Mouse (Mus musculus) hindbrain, embryonic 11.5 days (tissue): ENCODE measurements around the gene Fxr1. TPM values are rescaled to one million over a fixed set of nuclear protein-coding genes. Genes with fewer than 3 reads are reported as not detected.
"Not testable (repeated sequence)": the region's sequence is repeated elsewhere in the genome, so short reads cannot be mapped to it uniquely, and the experiment has no call there.

ENCODE experiments used
- ATAC-seq: fragments of 200-750 bp; cut with Nextera tagmentation; 2 replicates; pipeline ENCODE4 v1.8.0; 2017; ENCODE audit warnings: mild to moderate bottlenecking, moderate TSS enrichment, moderate library complexity; ENCODE audit not compliant: low FRiP score
- DNase-seq: peaks from one replicate; pipeline ENCODE4 v3.0.0-alpha.2; 2015; ENCODE audit warnings: low spot score
- H3K27ac ChIP-seq: fragments of 300-500 bp; sonication (generic); 2 replicates; pipeline ENCODE4 v1.5.1; 2014; ENCODE audit warnings: mild to moderate bottlenecking, low read depth, low read length
- H3K27me3 ChIP-seq: fragments of 300-500 bp; sonication (generic); 2 replicates; pipeline ENCODE4 v1.6.1; 2014; ENCODE audit warnings: mild to moderate bottlenecking, low read length, moderate library complexity, mixed read lengths; ENCODE audit not compliant: control insufficient read depth, insufficient read depth
- H3K36me3 ChIP-seq: fragments of 300-500 bp; sonication (generic); 2 replicates; pipeline ENCODE4 v1.6.1; 2014; ENCODE audit warnings: mild to moderate bottlenecking, low read length, moderate library complexity, mixed read lengths; ENCODE audit not compliant: control insufficient read depth, insufficient read depth
- H3K4me1 ChIP-seq: fragments of 300-500 bp; sonication (generic); replicated peaks from 2 replicates; pipeline ENCODE4 v1.6.1; 2014; ENCODE audit warnings: low read length, mixed read lengths; ENCODE audit not compliant: control insufficient read depth, insufficient read depth
- H3K4me2 ChIP-seq: fragments of 300-500 bp; sonication (generic); replicated peaks from 2 replicates; pipeline ENCODE4 v1.6.1; 2014; ENCODE audit warnings: mild to moderate bottlenecking, low read depth, low read length
- H3K4me3 ChIP-seq: fragments of 300-500 bp; sonication (generic); 2 replicates; pipeline ENCODE4 v1.5.1; 2014; ENCODE audit warnings: low read depth, low read length
- H3K9ac ChIP-seq: fragments of 300-500 bp; sonication (generic); 2 replicates; pipeline ENCODE4 v1.6.1; 2014; ENCODE audit warnings: low read depth, low read length
- H3K9me3 ChIP-seq: fragments of 300-500 bp; sonication (generic); 2 replicates; pipeline ENCODE4 v1.6.1; 2016; ENCODE audit warnings: low read length; ENCODE audit not compliant: control insufficient read depth
- WGBS: fragments of 180-500 bp; shearing (Covaris S2); extraction: QIAGEN DNeasy Blood & Tissue Kit; methylation state at CpG from one replicate; pipeline ENCODE4 v1.1.7; 2014; 5-methylcytosine and 5-hydroxymethylcytosine counted together
- polyA plus RNA-seq: library from polyadenylated mRNA; unstranded; fragments of >200 nt; fragmentation: Nextera tagmentation; extraction: Ambion mirVana; gene quantifications from 2 replicates; pipeline ENCODE4 v1.2.1, GENCODE M21; 2014

Gene Fxr1
- polyA plus RNA-seq, result 74.0 and 76.8 TPM in 2 replicates

DNA sequence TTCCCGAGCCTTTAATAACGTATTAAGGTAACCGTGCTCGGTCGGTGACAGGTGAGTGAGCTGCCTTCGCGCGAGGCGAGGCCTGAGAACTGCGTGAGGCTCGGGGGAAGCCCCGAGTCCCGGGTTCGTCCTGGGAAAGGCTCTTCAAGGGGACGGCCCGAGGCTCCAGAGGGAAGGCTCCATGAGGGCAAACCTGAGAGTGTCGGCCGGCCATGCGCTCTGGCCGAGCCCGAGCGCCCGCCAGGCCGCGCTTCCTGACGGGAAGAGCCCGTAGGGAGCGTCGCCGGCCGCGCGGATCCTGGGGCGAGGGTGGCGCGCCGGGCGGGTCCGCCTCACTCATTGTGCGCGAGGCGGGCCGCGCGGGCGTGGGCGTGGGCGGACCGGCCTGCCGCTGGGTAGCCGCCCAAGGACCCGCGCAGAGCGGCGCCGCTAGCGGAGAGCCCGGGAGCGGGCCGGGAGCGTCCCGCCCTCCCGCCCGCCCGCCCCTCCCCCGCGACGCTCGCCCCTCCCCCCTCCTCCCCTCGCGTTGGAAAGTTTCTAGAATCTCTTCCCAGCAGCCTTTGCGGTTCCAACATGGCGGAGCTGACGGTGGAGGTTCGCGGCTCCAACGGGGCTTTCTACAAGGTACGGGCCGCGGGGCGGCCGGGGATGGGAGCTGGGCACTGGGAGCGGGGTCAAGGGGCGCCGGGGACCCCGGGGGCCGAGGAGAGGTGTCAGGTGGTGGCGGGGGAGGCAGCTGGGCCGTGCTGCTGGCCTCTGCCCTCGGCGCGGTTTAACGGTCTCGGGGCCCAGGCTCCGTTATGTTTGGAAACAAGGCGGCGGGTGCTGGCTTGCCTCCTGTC, at the start of gene Fxr1:
Gene Fxr1, plus strand, starts transcription at position 404 of the 842 bp plus-strand sequence.
- Histone ChIP-seq H3K36me3 (no peaks in the 10 kb centered on the region), H3K9me3 (no peaks in the 10 kb centered on the region), H3K27me3 (no peaks in the 10 kb centered on the region), H3K4me1 (no peaks in the 10 kb centered on the region), H3K4me3 (peak within 1 kb of the TSS; percentile 98), H3K4me2 (peak within 1 kb of the TSS; percentile 78), H3K9ac (peak within 1 kb of the TSS; percentile 98), H3K27ac (peak within 1 kb of the TSS; percentile 92)
- peak; percentile 90 for DNase-seq
- ATAC-seq, result peak; percentile 96
- WGBS, result 1% methylated on average over 45 of the region's 97 CpGs

DNA sequence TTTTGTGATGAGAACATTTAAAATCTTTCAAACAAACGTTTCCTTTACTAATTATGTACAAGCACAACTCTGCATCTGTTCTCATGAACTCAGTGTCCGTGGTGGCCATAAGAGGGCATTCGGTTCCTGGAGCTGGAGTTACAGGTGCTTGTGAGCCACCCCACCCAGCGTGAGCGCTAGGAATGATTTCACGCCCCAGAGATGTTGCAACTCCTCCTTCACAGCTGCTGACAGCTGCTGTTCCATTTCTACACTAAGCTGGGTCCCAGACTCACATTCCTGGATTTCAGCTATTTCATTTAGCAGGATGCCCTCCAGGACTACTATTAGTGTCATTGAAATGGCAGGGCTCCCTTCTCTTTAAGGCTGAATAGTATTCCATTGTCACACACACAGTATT, 40.3 kb upstream of the Fxr1 start:
- H3K9ac ChIP-seq, result no peak overlapping the region
- no peak overlapping the region for H3K4me3 ChIP-seq
- ATAC-seq (no peak), DNase-seq (no peak)
- no peak overlapping the region for H3K4me2 ChIP-seq
- H3K4me1 ChIP-seq, result no peaks in the 10 kb centered on the region
- H3K36me3 ChIP-seq, result no peaks in the 10 kb centered on the region
- H3K27ac ChIP-seq, result no peak overlapping the region
- no peaks in the 10 kb centered on the region for H3K27me3 ChIP-seq
- 79% methylated on average over 6 of the region's 6 CpGs for WGBS
- H3K9me3 ChIP-seq, result no peaks in the 10 kb centered on the region

DNA sequence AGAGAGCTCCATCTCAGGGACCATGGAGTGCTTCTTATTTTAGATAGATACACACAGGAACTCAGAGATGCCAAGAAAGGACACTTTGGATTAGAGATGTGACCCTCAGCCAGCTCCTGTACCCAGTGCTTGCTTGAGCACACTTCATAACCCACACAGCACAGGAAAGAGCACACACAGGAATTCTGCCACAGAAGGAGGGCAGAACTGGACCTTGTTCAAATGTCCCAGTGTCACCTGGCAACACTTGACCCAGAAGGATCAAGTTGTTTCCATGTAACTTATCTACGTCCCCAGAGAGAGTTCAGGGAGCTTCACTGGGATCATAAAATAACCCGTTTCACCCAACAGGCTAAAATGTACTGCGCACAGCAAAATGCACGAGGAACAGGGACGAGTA, 37.0 kb upstream of the Fxr1 start:
- no peak for ATAC-seq
- Histone ChIP-seq H3K4me2 (no peak overlapping the region), H3K9ac (no peak overlapping the region), H3K9me3 (no peaks in the 10 kb centered on the region), H3K27me3 (no peaks in the 10 kb centered on the region), H3K27ac (no peak overlapping the region), H3K4me1 (no peaks in the 10 kb centered on the region), H3K36me3 (no peaks in the 10 kb centered on the region), H3K4me3 (no peak overlapping the region)
- WGBS, result 89% methylated on average over 5 of the region's 5 CpGs
- no peak for DNase-seq

GRCm38 (mm10) chr3:33989302-33989701, 30.4 kb upstream of the Fxr1 start:
- peak; percentile 4 for DNase-seq
- WGBS, result 72% methylated on average over 8 of the region's 8 CpGs
- Histone ChIP-seq H3K27me3 (no peaks in the 10 kb centered on the region), H3K9ac (no peak overlapping the region), H3K4me1 (no peaks in the 10 kb centered on the region), H3K4me2 (no peak overlapping the region), H3K36me3 (no peaks in the 10 kb centered on the region), H3K27ac (no peak overlapping the region), H3K4me3 (no peak overlapping the region), H3K9me3 (no peaks in the 10 kb centered on the region)
- ATAC-seq, result no peak

GRCm38 (mm10) chr3:33990451-33990850, 29.3 kb upstream of the Fxr1 start:
- H3K36me3 ChIP-seq, result no peaks in the 10 kb centered on the region
- no peak overlapping the region for H3K27ac ChIP-seq
- H3K27me3 ChIP-seq, result no peaks in the 10 kb centered on the region
- no peaks in the 10 kb centered on the region for H3K9me3 ChIP-seq
- 72% methylated on average over 10 of the region's 10 CpGs for WGBS
- DNase-seq (no peak), ATAC-seq (no peak)
- no peak overlapping the region for H3K4me2 ChIP-seq
- H3K9ac ChIP-seq, result no peak overlapping the region
- H3K4me3 ChIP-seq, result no peak overlapping the region
- H3K4me1 ChIP-seq, result no peaks in the 10 kb centered on the region

DNA sequence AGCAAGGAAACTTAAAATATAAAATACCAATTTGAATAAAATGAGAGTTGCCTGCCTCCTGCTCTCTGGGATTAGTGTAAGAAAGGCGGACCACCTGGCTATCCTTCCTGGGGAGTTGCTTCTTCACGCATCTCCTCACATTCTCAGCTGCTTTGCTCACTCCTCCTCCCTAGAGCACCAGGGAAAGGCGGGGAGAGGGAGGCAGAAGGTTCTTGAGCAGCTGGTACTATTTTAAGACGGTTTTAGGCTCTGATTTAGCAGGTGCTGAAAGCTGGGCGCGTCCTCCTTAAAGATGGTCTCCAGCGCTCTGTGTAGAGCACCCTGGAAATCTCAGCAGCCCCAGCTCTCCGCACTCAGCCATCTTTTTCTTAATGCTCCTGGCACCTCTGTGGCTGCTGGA, 28.8 kb upstream of the Fxr1 start:
- Histone ChIP-seq H3K36me3 (no peaks in the 10 kb centered on the region), H3K27ac (no peak overlapping the region), H3K27me3 (no peaks in the 10 kb centered on the region), H3K9me3 (no peaks in the 10 kb centered on the region), H3K9ac (no peak overlapping the region), H3K4me1 (no peaks in the 10 kb centered on the region), H3K4me3 (no peak overlapping the region), H3K4me2 (no peak overlapping the region)
- no peak for DNase-seq
- ATAC-seq, result no peak
- WGBS, result 74% methylated on average over 8 of the region's 8 CpGs

DNA sequence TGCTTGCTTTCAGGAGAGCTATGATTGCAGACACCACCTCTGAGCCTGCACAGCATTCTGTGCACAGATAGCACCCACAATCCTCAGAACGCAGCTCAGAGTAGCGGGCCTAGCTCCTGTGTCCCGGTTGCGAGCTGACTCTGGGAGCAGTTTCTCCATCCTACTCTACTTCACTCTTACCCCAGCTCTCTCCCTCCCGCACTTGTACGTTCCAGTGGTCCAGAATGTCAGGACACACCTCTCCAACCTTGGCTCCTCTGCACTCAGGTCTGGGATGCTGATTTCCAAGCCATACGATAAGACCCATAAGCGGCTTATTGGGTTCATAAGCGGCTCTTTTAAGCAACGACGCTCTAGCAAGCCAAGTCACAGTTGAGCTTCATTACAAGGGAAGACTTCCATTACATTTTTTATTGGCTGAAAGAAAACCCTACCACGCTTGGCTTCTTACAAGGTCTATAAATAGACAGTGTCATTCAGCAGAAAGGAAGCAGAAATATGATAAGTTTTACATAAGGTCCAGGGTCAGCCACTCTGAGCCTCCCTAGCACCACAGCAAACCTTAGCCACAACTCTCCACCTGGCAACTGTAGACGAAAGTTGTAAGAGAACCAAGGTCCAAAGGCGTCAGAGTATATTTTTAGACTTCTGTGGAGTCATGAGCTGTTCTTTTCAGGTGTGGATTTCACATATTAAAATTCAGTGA, 26.2 kb upstream of the Fxr1 start:
- Histone ChIP-seq H3K9ac (no peak overlapping the region), H3K27me3 (no peaks in the 10 kb centered on the region), H3K36me3 (no peaks in the 10 kb centered on the region), H3K27ac (no peak overlapping the region), H3K4me1 (no peaks in the 10 kb centered on the region), H3K9me3 (no peaks in the 10 kb centered on the region), H3K4me3 (no peak overlapping the region), H3K4me2 (no peak overlapping the region)
- no peak for DNase-seq
- ATAC-seq, result no peak
- WGBS, result 92% methylated on average over 14 of the region's 14 CpGs

DNA sequence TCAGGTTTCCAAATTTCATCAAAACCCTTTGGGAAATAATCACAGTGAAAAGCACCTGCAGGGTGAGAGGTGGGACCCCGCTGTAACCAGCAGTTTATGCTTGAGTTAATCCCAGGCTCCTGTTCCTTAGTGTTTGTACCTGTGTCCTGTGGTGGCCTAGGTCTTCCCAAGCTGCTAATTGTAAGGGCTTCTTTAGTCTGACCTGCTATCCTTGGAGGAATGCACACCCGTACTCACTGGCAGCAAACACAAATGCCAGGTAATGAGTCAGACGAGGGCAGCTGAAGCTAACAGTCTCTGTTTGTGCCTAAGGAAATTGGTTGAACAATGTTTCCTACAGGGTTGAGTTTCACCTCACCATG, 25.6 kb upstream of the Fxr1 start:
- Histone ChIP-seq H3K36me3 (no peaks in the 10 kb centered on the region), H3K27me3 (no peaks in the 10 kb centered on the region), H3K4me3 (no peak overlapping the region), H3K4me2 (no peak overlapping the region), H3K4me1 (no peaks in the 10 kb centered on the region), H3K27ac (no peak overlapping the region), H3K9me3 (no peaks in the 10 kb centered on the region), H3K9ac (no peak overlapping the region)
- no peak for ATAC-seq
- 87% methylated on average over 3 of the region's 3 CpGs for WGBS
- DNase-seq, result no peak

DNA sequence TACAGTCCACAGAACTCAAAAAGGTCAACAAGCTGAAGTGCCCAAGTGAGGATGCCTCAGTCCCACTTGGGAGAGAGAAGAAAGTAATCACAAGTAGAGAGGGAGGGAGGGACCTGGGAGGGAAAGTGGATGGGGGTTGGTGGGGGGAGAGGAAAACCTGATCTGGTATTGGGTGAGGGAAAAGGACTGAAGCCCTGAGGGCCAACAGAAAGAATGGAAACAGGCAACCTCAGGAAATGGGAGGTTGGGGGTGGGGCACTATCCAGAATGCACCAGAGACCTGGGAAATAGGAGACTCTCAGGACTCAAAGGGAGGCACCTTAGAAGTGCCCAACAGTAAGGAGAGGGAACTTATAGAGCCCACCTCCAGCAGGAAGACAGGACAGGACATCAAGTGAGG, 18.1 kb upstream of the Fxr1 start:
- not testable (repeated sequence) for H3K27ac ChIP-seq, H3K9me3 ChIP-seq, H3K36me3 ChIP-seq, H3K4me2 ChIP-seq, DNase-seq, H3K4me1 ChIP-seq, H3K4me3 ChIP-seq, H3K9ac ChIP-seq, H3K27me3 ChIP-seq, ATAC-seq
